Mouse (Mus musculus) liver, postnatal 0 days (tissue): ENCODE data around the gene Itih3. TPM values are rescaled to one million over a fixed set of nuclear protein-coding genes. Genes with fewer than 3 reads are reported as not detected.
A peak's percentile ranks its signal among the peaks of the same experiment; 100 is the strongest.

Experiments used
- ATAC-seq: fragments of 200-750 bp; cut with Nextera tagmentation; 2 replicates; pipeline ENCODE4 v1.8.0; 2017; ENCODE audit warnings: mild to moderate bottlenecking, moderate library complexity
- DNase-seq: peaks from one replicate; pipeline ENCODE4 v3.0.0-alpha.2; 2016
- H3K27ac ChIP-seq: fragments of 300-500 bp; sonication (generic); 2 replicates; pipeline ENCODE4 v1.5.1; 2014; ENCODE audit warnings: antibody characterized with exemption, moderate library complexity, mild to moderate bottlenecking, low read depth
- H3K27me3 ChIP-seq: fragments of 300-500 bp; sonication (generic); 2 replicates; pipeline ENCODE4 v1.6.1; 2014; ENCODE audit warnings: low read length, control low read depth, mixed read lengths; ENCODE audit not compliant: insufficient read depth
- H3K36me3 ChIP-seq: fragments of 300-500 bp; sonication (generic); replicated peaks from 2 replicates; pipeline ENCODE4 v1.6.1; 2014; ENCODE audit warnings: mild to moderate bottlenecking, control low read depth, low read length, moderate library complexity, mixed read lengths; ENCODE audit not compliant: insufficient read depth
- H3K4me1 ChIP-seq: fragments of 300-500 bp; sonication (generic); 2 replicates; pipeline ENCODE4 v1.6.1; 2014; ENCODE audit warnings: antibody characterized with exemption, mild to moderate bottlenecking, control low read depth; ENCODE audit not compliant: insufficient read depth
- H3K4me2 ChIP-seq: fragments of 300-500 bp; sonication (generic); 2 replicates; pipeline ENCODE4 v1.6.1; 2014; ENCODE audit warnings: low read depth, mild to moderate bottlenecking, low read length, moderate library complexity, mixed read lengths
- H3K4me3 ChIP-seq: fragments of 300-500 bp; sonication (generic); 2 replicates; pipeline ENCODE4 v1.5.1; 2014; ENCODE audit warnings: low read depth, low read length
- H3K9ac ChIP-seq: fragments of 300-500 bp; sonication (generic); replicated peaks from 2 replicates; pipeline ENCODE4 v1.6.1; 2014; ENCODE audit warnings: mild to moderate bottlenecking, moderate library complexity
- H3K9me3 ChIP-seq: fragments of 300-500 bp; sonication (generic); 2 replicates; pipeline ENCODE4 v1.6.1; 2016; ENCODE audit warnings: mild to moderate bottlenecking, control low read depth, low read length, mixed read lengths
- CTCF ChIP-seq: sonication (generic); IDR thresholded peaks from 2 replicates; pipeline ENCODE4 v1.5.1; 2016; ENCODE audit warnings: antibody characterized with exemption, low read depth
- EP300 ChIP-seq: IDR thresholded peaks from 2 replicates; pipeline ENCODE4 v1.6.1; 2016; ENCODE audit warnings: antibody characterized with exemption, low read depth, mild to moderate bottlenecking
- WGBS: fragments of 180-500 bp; shearing (Covaris S2); extraction: QIAGEN DNeasy Blood & Tissue Kit; methylation state at CpG from one replicate; pipeline ENCODE4 v1.1.7; 2014; ENCODE audit not compliant: insufficient replicate concordance; 5-methylcytosine and 5-hydroxymethylcytosine counted together
- polyA plus RNA-seq: library from polyadenylated mRNA; unstranded; fragments of >200 nt; fragmentation: Nextera tagmentation; extraction: Ambion mirVana; gene quantifications from 2 replicates; pipeline ENCODE4 v1.2.1, GENCODE M21; 2015

Gene Itih3
- polyA plus RNA-seq, 1 experiment from 2014 or later = 1,929 TPM

- Histone ChIP-seq H3K4me1 (peaks cover 8% of the 10 kb centered on the region), H3K9me3 (no peaks in the 10 kb centered on the region), H3K4me2 (peak overlapping the region; percentile 66), H3K36me3 (no peaks in the 10 kb centered on the region), H3K9ac (0 out of 2 replicates have a peak overlapping the region, but pooled peaks have one; percentile 37), H3K27me3 (no peaks in the 10 kb centered on the region), H3K4me3 (peak overlapping the region; percentile 41), H3K27ac (peak overlapping the region; percentile 78)
- TF ChIP-seq EP300 (no peak), CTCF (peak; percentile 73)
- DNase-seq (peak; percentile 78), ATAC-seq (peak; percentile 75)
- 8% methylated on average over 9 of the region's 9 CpGs for WGBS
Observed at GRCm38 (mm10) chr14:30888271-30888732, 35.3 kb downstream of the Itih3 start.

DNA sequence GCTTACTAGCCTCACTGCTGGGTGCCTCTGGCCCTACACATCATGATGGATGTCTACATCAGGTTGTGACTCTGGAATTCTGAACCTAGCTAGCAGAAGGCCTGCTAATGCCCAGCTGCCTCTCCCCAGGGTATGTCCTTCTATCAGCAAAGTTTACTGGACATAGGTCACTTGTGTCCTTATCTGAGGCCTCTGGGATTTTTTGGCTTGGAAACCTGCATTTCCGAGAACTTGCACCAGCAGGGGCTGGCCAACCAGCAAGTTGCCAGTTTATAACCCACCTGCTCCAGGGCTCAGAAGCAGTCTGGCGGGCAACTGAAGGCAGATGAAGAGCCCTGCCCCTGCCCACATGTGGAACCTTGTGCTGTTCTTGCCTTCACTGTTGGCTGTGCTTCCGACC is 37.4 kb downstream of the Itih3 start, which contains the start of gene Itih4:
Gene Itih4 (plus strand): TSS at position 273 of the 400 bp plus-strand sequence.
- WGBS = 65% methylated on average over 3 of the region's 3 CpGs
- ATAC-seq (peak; percentile 72), DNase-seq (peak; percentile 70)
- TF ChIP-seq EP300 (0 out of 2 replicates have a peak, but pooled peaks have one; percentile 10), CTCF (no peak)
- Histone ChIP-seq H3K27me3 (no peaks in the 10 kb centered on the region), H3K9ac (peak within 1 kb of the TSS; percentile 52), H3K4me3 (peak within 1 kb of the TSS; percentile 41), H3K36me3 (no peaks in the 10 kb centered on the region), H3K9me3 (no peaks in the 10 kb centered on the region), H3K4me1 (peaks cover 8% of the 10 kb centered on the region), H3K27ac (peak within 1 kb of the TSS; percentile 78), H3K4me2 (peak within 1 kb of the TSS; percentile 66)

DNA sequence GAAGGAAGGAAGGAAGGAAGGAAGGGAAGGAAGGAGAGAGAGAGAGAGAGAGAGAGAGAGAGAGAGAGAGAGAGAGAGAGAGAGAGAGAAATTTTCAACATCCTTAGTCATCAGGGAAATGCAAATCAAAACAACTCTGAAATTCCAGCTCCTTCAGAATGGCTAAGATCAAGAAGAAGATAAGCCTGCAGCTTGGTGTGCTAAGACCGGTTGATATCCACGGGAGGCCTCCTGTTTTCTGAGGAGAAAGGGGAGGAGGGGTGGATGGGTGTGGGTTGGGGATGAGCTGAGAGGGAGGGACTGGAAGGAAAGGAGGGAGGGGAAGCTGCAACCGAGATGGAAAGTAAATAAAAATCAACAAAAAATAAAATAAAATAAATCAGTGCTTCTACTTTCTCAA is 38.3 kb downstream of the Itih3 start:
- Histone ChIP-seq H3K9me3 (no peaks in the 10 kb centered on the region), H3K9ac (no peak overlapping the region), H3K4me2 (no peak overlapping the region), H3K27ac (peak overlapping the region; percentile 78; the same call in 1 of the 2 replicates), H3K4me3 (no peak overlapping the region), H3K27me3 (no peaks in the 10 kb centered on the region), H3K4me1 (peaks cover 8% of the 10 kb centered on the region), H3K36me3 (no peaks in the 10 kb centered on the region)
- ATAC-seq (no peak), DNase-seq (no peak)
- TF ChIP-seq CTCF = no peak
- no peak for TF ChIP-seq EP300
- 15% methylated on average over 3 of the region's 3 CpGs for WGBS

- no peak for ATAC-seq
- TF ChIP-seq EP300 = no peak
- TF ChIP-seq CTCF = no peak
- H3K4me2 ChIP-seq = no peak overlapping the region
- no peak overlapping the region for H3K27ac ChIP-seq
- DNase-seq = no peak
- no peak overlapping the region for H3K4me3 ChIP-seq
- no peaks in the 10 kb centered on the region for H3K36me3 ChIP-seq
- H3K9ac ChIP-seq = no peak overlapping the region
- H3K4me1 ChIP-seq = peaks cover 5% of the 10 kb centered on the region
- H3K27me3 ChIP-seq = no peaks in the 10 kb centered on the region
- WGBS = 69% methylated on average over 3 of the region's 3 CpGs
- H3K9me3 ChIP-seq = no peaks in the 10 kb centered on the region
Observed at GRCm38 (mm10) chr14:30881718-30882108, 41.8 kb downstream of the Itih3 start.

- peak; percentile 73 for DNase-seq
- ATAC-seq = no peak
- WGBS = 71% methylated on average over 17 of the region's 17 CpGs
- no peak overlapping the region for H3K4me2 ChIP-seq
- H3K36me3 ChIP-seq = no peaks in the 10 kb centered on the region
- no peaks in the 10 kb centered on the region for H3K9me3 ChIP-seq
- H3K27me3 ChIP-seq = no peaks in the 10 kb centered on the region
- no peak overlapping the region for H3K4me3 ChIP-seq
- no peak overlapping the region for H3K9ac ChIP-seq
- TF ChIP-seq CTCF (peak; percentile 78), EP300 (no peak)
- H3K4me1 ChIP-seq = peaks cover 11% of the 10 kb centered on the region
- H3K27ac ChIP-seq = no peak overlapping the region
Observed at GRCm38 (mm10) chr14:30880811-30881717, 42.5 kb downstream of the Itih3 start.

GRCm38 (mm10) chr14:30880251-30880650 is 43.3 kb downstream of the Itih3 start:
- H3K4me3 ChIP-seq = no peak overlapping the region
- ATAC-seq (no peak), DNase-seq (no peak)
- H3K27ac ChIP-seq = no peak overlapping the region
- H3K9ac ChIP-seq = no peak overlapping the region
- TF ChIP-seq CTCF (no peak), EP300 (no peak)
- no peaks in the 10 kb centered on the region for H3K36me3 ChIP-seq
- no peak overlapping the region for H3K4me2 ChIP-seq
- peaks cover 12% of the 10 kb centered on the region for H3K4me1 ChIP-seq
- WGBS = 77% methylated on average over 8 of the region's 8 CpGs
- no peaks in the 10 kb centered on the region for H3K27me3 ChIP-seq
- no peaks in the 10 kb centered on the region for H3K9me3 ChIP-seq
